Mouse (Mus musculus): ENCODE measurements around the gene Mecom.

DNA sequence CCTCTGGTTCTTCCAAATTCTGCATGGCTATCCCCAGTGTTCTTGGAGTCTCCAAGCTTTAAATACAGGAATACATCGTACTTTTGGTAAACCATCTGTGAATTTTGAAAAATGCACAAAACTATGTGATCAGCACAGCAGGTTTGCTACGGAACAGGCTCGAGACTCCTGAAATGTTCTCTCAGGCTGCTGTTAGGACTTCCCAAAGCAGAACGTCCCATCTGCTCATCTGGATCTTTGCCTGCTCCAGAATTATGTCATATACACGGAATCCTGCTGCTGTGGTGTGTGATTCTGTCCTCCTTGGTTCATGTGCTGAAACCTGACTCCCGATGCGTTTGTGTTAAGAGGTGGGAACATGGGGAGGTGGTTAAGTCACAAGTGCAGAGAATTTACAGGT lies 1.1 kb upstream of the Mecom start:
- no peak for TF ChIP-seq GATA1 (IDR thresholded peaks at IDR 0.05; ENCODE audit: borderline replicate concordance, low read length)
- TF ChIP-seq FLI1 (IDR thresholded peaks at IDR 0.05; ENCODE audit: low read length) = no peak
